Mouse (Mus musculus): ENCODE data around the gene Nedd9. TPM values are rescaled to one million over a fixed set of nuclear protein-coding genes. Genes with fewer than 3 reads are reported as not detected.
"Not testable (repeated sequence)": the region's sequence is repeated elsewhere in the genome, so short reads cannot be mapped to it uniquely, and the experiment has no call there.

Gene Nedd9
- polyA plus RNA-seq, 1 experiment from 2014 or later: 27.7 TPM

DNA sequence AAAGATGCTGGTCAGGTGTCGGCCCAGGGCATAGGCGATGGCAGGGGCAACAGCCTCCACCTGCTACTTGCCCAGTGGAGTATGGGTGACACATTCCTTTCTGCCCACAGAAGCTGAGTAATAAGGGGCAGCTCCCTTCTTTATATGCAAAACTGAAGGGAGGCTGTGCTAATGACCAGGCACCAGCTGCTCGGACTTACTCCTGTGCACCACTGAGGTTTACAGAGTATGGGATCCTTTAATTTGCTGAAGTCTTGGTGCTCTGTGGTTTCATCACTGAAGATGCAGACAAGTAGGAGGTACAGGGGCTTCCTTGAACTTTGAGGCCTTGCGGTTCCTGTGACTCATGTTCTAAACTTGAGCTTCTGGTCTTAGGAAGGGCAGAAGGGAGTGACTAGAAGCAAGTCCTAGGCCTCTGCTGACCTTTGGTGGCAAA lies 120.0 kb downstream of the Nedd9 start:
- Histone ChIP-seq H3K27me3 (replicated peaks; ENCODE audit: control insufficient read depth, insufficient read depth, low read length) (no peaks in the 10 kb centered on the region), H3K9ac (ENCODE audit: low read length) (no peak overlapping the region), H3K4me2 (ENCODE audit: low read length) (no peak overlapping the region), H3K4me3 (ENCODE audit: low read depth, low read length) (no peak overlapping the region), H3K27ac (ENCODE audit: low read depth, low read length) (no peak overlapping the region), H3K9me3 (replicated peaks; ENCODE audit: control insufficient read depth, low read length) (no peaks in the 10 kb centered on the region), H3K36me3 (ENCODE audit: control insufficient read depth, insufficient read depth, low read length) (no peaks in the 10 kb centered on the region), H3K4me1 (ENCODE audit: control insufficient read depth, insufficient read depth, low read length) (no peaks in the 10 kb centered on the region)
- no peak for DNase-seq (ENCODE audit: low spot score)
- ATAC-seq: no peak
- 79% methylated on average over 4 of the region's 4 CpGs for WGBS

DNA sequence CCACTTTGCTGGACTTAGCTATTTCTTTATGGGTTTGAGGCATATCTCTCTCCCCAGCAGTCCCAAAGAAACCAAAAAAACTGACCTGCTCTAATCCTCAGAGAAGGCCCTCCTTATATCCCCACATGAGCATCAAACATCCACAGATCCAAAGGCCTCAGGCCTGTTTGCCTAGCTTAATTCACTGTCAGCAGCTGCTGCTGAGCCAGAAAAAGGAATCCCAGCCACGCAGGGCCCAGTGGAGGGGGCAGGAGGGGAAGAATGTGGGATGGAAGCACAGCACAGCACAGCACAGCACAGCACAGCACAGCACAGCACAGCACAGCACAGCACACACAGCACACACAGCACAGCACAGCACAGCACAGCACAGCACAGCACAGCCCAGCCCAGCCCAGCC lies 120.6 kb downstream of the Nedd9 start:
- H3K27ac ChIP-seq (ENCODE audit: low read depth, low read length); H3K27me3 ChIP-seq (replicated peaks; ENCODE audit: control insufficient read depth, insufficient read depth, low read length); H3K4me1 ChIP-seq (ENCODE audit: control insufficient read depth, insufficient read depth, low read length); DNase-seq (ENCODE audit: low spot score); H3K4me2 ChIP-seq (ENCODE audit: low read length); ATAC-seq; H3K9ac ChIP-seq (ENCODE audit: low read length); H3K9me3 ChIP-seq (replicated peaks; ENCODE audit: control insufficient read depth, low read length); H3K4me3 ChIP-seq (ENCODE audit: low read depth, low read length); H3K36me3 ChIP-seq (ENCODE audit: control insufficient read depth, insufficient read depth, low read length): not testable (repeated sequence)
- 44% methylated on average over 1 of the region's 1 CpGs for WGBS

- Histone ChIP-seq H3K9me3 (replicated peaks; ENCODE audit: control insufficient read depth, low read length) (no peaks in the 10 kb centered on the region), H3K4me2 (ENCODE audit: low read length) (no peak overlapping the region), H3K36me3 (ENCODE audit: control insufficient read depth, insufficient read depth, low read length) (no peaks in the 10 kb centered on the region), H3K4me3 (ENCODE audit: low read depth, low read length) (no peak overlapping the region), H3K27ac (ENCODE audit: low read depth, low read length) (no peak overlapping the region), H3K4me1 (ENCODE audit: control insufficient read depth, insufficient read depth, low read length) (peaks cover 13% of the 10 kb centered on the region), H3K9ac (ENCODE audit: low read length) (no peak overlapping the region), H3K27me3 (replicated peaks; ENCODE audit: control insufficient read depth, insufficient read depth, low read length) (no peaks in the 10 kb centered on the region)
- DNase-seq (ENCODE audit: low spot score) (no peak), ATAC-seq (no peak)
- WGBS: 82% methylated on average over 9 of the region's 9 CpGs
Observed at GRCm38 (mm10) chr13:41364273-41364672, 122.9 kb downstream of the Nedd9 start.

DNA sequence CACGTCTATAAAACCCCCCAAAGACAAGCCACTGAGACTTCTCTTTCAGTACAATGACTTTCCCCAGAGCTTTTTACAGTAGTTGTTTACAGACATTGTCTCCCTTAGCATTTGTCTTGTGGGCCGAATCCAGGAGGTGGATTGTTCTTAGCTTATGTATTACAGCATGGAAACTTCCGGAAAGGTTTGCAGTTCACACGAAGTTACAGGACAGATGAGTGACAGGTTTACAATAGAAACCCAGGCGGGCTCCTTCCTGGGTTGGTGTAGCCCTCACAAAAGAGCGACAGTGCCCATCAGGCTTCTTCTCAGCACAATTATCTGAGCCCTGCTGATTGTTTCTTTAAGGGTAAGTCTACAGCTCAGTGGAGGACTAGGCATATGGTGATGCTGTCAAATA lies 124.3 kb downstream of the Nedd9 start:
- 50% methylated on average over 6 of the region's 6 CpGs for WGBS
- no peak overlapping the region for H3K27ac ChIP-seq (ENCODE audit: low read depth, low read length)
- H3K4me2 ChIP-seq (ENCODE audit: low read length): no peak overlapping the region
- H3K4me1 ChIP-seq (ENCODE audit: control insufficient read depth, insufficient read depth, low read length): peaks cover 13% of the 10 kb centered on the region
- H3K9ac ChIP-seq (ENCODE audit: low read length): no peak overlapping the region
- ATAC-seq: no peak
- no peak overlapping the region for H3K4me3 ChIP-seq (ENCODE audit: low read depth, low read length)
- H3K36me3 ChIP-seq (ENCODE audit: control insufficient read depth, insufficient read depth, low read length): no peaks in the 10 kb centered on the region
- H3K27me3 ChIP-seq (replicated peaks; ENCODE audit: control insufficient read depth, insufficient read depth, low read length): no peaks in the 10 kb centered on the region
- DNase-seq (ENCODE audit: low spot score): no peak
- no peaks in the 10 kb centered on the region for H3K9me3 ChIP-seq (replicated peaks; ENCODE audit: control insufficient read depth, low read length)

GRCm38 (mm10) chr13:41360272-41360815 lies 126.8 kb downstream of the Nedd9 start:
- Histone ChIP-seq H3K9ac (ENCODE audit: low read length) (no peak overlapping the region), H3K4me2 (ENCODE audit: low read length) (peak overlapping the region; percentile 75), H3K4me3 (ENCODE audit: low read depth, low read length) (no peak overlapping the region), H3K27ac (ENCODE audit: low read depth, low read length) (0 out of 2 replicates have a peak overlapping the region, but pooled peaks have one; percentile 77), H3K27me3 (replicated peaks; ENCODE audit: control insufficient read depth, insufficient read depth, low read length) (no peaks in the 10 kb centered on the region), H3K36me3 (ENCODE audit: control insufficient read depth, insufficient read depth, low read length) (no peaks in the 10 kb centered on the region), H3K4me1 (ENCODE audit: control insufficient read depth, insufficient read depth, low read length) (peaks cover 31% of the 10 kb centered on the region), H3K9me3 (replicated peaks; ENCODE audit: control insufficient read depth, low read length) (no peaks in the 10 kb centered on the region)
- WGBS: 19% methylated on average over 8 of the region's 8 CpGs
- no peak for ATAC-seq
- no peak for DNase-seq (ENCODE audit: low spot score)

DNA sequence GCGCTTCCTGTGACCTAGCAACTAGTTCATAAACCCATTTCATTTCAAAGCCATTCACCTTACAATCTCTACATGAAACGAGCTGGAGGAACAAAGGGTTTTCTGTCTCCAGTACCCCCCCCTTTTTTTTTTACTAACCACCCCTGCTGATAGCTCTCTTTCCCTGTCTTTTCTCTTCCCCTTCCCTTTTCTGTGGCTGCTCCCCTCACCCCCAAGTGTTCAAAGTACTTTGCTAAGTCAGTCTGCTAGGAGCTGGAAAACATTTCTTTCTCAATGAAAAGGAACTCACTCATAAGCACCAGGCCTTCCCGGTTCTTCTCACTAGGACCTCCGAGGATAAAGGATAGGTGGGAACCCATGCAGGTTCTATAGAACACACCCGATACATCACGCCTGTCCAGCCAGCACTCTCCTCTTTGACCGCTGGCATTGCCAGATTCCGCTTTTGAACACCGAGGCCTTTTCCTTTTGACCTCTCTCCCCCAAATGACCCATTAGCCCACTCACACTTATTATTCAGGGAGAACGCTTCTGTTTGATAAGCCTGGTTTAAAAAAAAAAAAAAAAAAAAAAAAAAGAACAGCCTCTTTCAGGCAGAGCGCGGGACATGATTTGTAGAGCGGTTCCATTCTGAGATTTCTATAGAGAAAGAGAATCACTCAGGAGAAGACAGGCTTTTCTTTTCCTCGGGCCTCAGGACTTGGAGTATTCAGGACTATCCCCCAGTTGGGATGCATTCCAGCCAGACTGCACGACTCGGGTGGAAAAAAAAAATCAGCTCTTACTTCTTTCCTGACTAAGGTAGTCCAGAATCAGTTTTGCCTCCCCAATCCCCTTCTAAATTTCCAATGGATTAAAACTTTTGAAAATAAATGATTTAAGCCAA lies 127.6 kb downstream of the Nedd9 start:
- H3K27ac ChIP-seq (ENCODE audit: low read depth, low read length): peak overlapping the region; percentile 77
- peaks cover 38% of the 10 kb centered on the region for H3K4me1 ChIP-seq (ENCODE audit: control insufficient read depth, insufficient read depth, low read length)
- peak overlapping the region; percentile 52; the same call in 1 of the 2 replicates for H3K9ac ChIP-seq (ENCODE audit: low read length)
- WGBS: under 1% methylated on average over 16 of the region's 16 CpGs
- ATAC-seq: peak; percentile 11
- H3K4me2 ChIP-seq (ENCODE audit: low read length): peak overlapping the region; percentile 75
- DNase-seq (ENCODE audit: low spot score): peak; percentile 64
- no peaks in the 10 kb centered on the region for H3K36me3 ChIP-seq (ENCODE audit: control insufficient read depth, insufficient read depth, low read length)
- H3K4me3 ChIP-seq (ENCODE audit: low read depth, low read length): peak overlapping the region; percentile 53
- no peaks in the 10 kb centered on the region for H3K9me3 ChIP-seq (replicated peaks; ENCODE audit: control insufficient read depth, low read length)
- no peaks in the 10 kb centered on the region for H3K27me3 ChIP-seq (replicated peaks; ENCODE audit: control insufficient read depth, insufficient read depth, low read length)

- Histone ChIP-seq H3K9me3 (replicated peaks; ENCODE audit: control insufficient read depth, low read length) (no peaks in the 10 kb centered on the region), H3K27ac (ENCODE audit: low read depth, low read length) (peak overlapping the region; percentile 80), H3K4me3 (ENCODE audit: low read depth, low read length) (peak overlapping the region; percentile 53), H3K4me1 (ENCODE audit: control insufficient read depth, insufficient read depth, low read length) (peaks cover 45% of the 10 kb centered on the region), H3K27me3 (replicated peaks; ENCODE audit: control insufficient read depth, insufficient read depth, low read length) (no peaks in the 10 kb centered on the region), H3K4me2 (ENCODE audit: low read length) (peak overlapping the region; percentile 75), H3K9ac (ENCODE audit: low read length) (peak overlapping the region; percentile 71), H3K36me3 (ENCODE audit: control insufficient read depth, insufficient read depth, low read length) (no peaks in the 10 kb centered on the region)
- ATAC-seq (peak; percentile 99), DNase-seq (ENCODE audit: low spot score) (peak; percentile 98)
- WGBS: under 1% methylated on average over 42 of the region's 42 CpGs
Observed at GRCm38 (mm10) chr13:41358480-41359180, 128.5 kb downstream of the Nedd9 start.

GRCm38 (mm10) chr13:41358009-41358408 lies 129.2 kb downstream of the Nedd9 start:
- H3K4me2 ChIP-seq (ENCODE audit: low read length): peak overlapping the region; percentile 75
- no peaks in the 10 kb centered on the region for H3K9me3 ChIP-seq (replicated peaks; ENCODE audit: control insufficient read depth, low read length)
- ATAC-seq (no peak), DNase-seq (ENCODE audit: low spot score) (peak; percentile 56)
- peak overlapping the region; percentile 71 for H3K9ac ChIP-seq (ENCODE audit: low read length)
- H3K4me3 ChIP-seq (ENCODE audit: low read depth, low read length): peak overlapping the region; percentile 53
- 5% methylated on average over 10 of the region's 10 CpGs for WGBS
- H3K27me3 ChIP-seq (replicated peaks; ENCODE audit: control insufficient read depth, insufficient read depth, low read length): no peaks in the 10 kb centered on the region
- H3K27ac ChIP-seq (ENCODE audit: low read depth, low read length): peak overlapping the region; percentile 80
- no peaks in the 10 kb centered on the region for H3K36me3 ChIP-seq (ENCODE audit: control insufficient read depth, insufficient read depth, low read length)
- peaks cover 46% of the 10 kb centered on the region for H3K4me1 ChIP-seq (ENCODE audit: control insufficient read depth, insufficient read depth, low read length)
